Mouse (Mus musculus) heart, adult 2 months (tissue): Measurements from ENCODE around the gene Plxdc2. TPM values are rescaled to one million over a fixed set of nuclear protein-coding genes. Genes with fewer than 3 reads are reported as not detected.

Experiments used
- DNase-seq, 2 experiments: peaks; one replicate each; pipeline ENCODE4 v3.0.0; 2021
- H3K27ac ChIP-seq: fragments of 200-600 bp; 2 replicates; pipeline ENCODE4 v1.8.1; 2022
- H3K27me3 ChIP-seq: fragments of 200-500 bp; 2 replicates; pipeline ENCODE4 v1.6.1; 2012; ENCODE audit warnings: mild to moderate bottlenecking, low read length, inconsistent platforms, mixed read lengths; ENCODE audit not compliant: control insufficient read depth, insufficient read depth
- H3K36me3 ChIP-seq: fragments of 200-500 bp; 2 replicates; pipeline ENCODE4 v1.6.1; 2012; ENCODE audit warnings: low read length, inconsistent platforms; ENCODE audit not compliant: control insufficient read depth, insufficient read depth
- H3K4me1 ChIP-seq: fragments of 200-500 bp; 2 replicates; pipeline ENCODE4 v1.6.1; 2011; ENCODE audit warnings: low read length; ENCODE audit not compliant: control insufficient read depth, insufficient read depth
- H3K4me3 ChIP-seq: fragments of 200-600 bp; 2 replicates; pipeline ENCODE4 v1.8.1; 2022
- H3K79me2 ChIP-seq: fragments of 200-500 bp; replicated peaks from 2 replicates; pipeline ENCODE4 v1.6.1; 2012; ENCODE audit warnings: mild to moderate bottlenecking, inconsistent platforms, low read length, moderate library complexity, mixed read lengths; ENCODE audit not compliant: control insufficient read depth, insufficient read depth
- H3K9ac ChIP-seq: fragments of 200-500 bp; 2 replicates; pipeline ENCODE4 v1.6.1; 2012; ENCODE audit warnings: low read depth, mild to moderate bottlenecking, control low read depth, inconsistent platforms, low read length, mixed read lengths
- CTCF ChIP-seq: fragments of 200-600 bp; IDR thresholded peaks from 2 replicates; pipeline ENCODE4 v1.8.1; 2022; ENCODE audit warnings: antibody characterized with exemption, mild to moderate bottlenecking, moderate library complexity
- EP300 ChIP-seq: fragments of 200-500 bp; IDR thresholded peaks from 2 replicates; pipeline ENCODE4 v1.6.1; 2011; ENCODE audit warnings: low read depth, low read length, control low read depth; ENCODE audit not compliant: insufficient read depth
- POLR2A ChIP-seq: fragments of 200-500 bp; IDR thresholded peaks from 2 replicates; pipeline ENCODE4 v1.6.1; 2011; ENCODE audit warnings: mild to moderate bottlenecking, low read depth, low read length, control low read depth; ENCODE audit not compliant: insufficient read depth
- WGBS: fragments of 180-500 bp; shearing (Covaris S2); methylation state at CpG from one replicate; pipeline ENCODE4 v1.1.7; 2018; 5-methylcytosine and 5-hydroxymethylcytosine counted together
- intact Hi-C: fragments of 180-260 bp; cut with DNase I; formaldehyde crosslinking; loops from one replicate; pipeline ENCODE4 v1.15.1; 2025
- polyA plus RNA-seq: library from polyadenylated mRNA; depleted of rRNA; stranded (reverse); fragments of >200 nt; gene quantifications from 2 replicates; pipeline ENCODE4 v1.2.3, GENCODE M21; 2012
- total RNA-seq, 2 experiments: library from RNA; stranded (reverse); gene quantifications; 2 replicates each; pipeline ENCODE4 v1.2.3; 2021

The Plxdc2 gene
- total and polyA plus RNA-seq, 3 experiments, result 7.0 to 21.8 (median 17.2) TPM

DNA sequence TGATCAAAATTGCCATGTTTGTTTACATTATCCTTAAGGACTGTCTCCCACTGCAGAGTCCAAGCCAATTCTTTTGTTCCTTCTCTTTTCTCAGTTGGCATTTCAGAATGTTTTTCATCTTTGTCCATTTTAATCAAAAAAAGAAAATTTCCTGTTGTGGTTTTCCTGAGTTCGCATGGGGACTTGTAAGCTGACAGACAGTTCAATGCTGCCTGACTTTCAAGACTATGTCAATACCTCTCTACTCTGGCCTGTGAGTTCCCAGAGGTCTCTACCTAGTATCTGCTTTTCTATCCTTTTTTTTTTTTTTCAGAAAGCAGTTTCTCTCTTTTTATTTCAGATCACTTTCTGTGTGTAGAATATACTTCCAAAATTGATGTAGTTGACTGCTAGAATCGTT, 295.6 kb downstream of the Plxdc2 start:
- DNase-seq, result no peak
- Histone ChIP-seq H3K27me3 (no peaks in the 10 kb centered on the region), H3K4me3 (no peak overlapping the region), H3K79me2 (no peaks in the 10 kb centered on the region), H3K9ac (no peak overlapping the region), H3K36me3 (no peaks in the 10 kb centered on the region), H3K27ac (no peak overlapping the region), H3K4me1 (no peaks in the 10 kb centered on the region)
- no peak for TF ChIP-seq POLR2A
- no peak for TF ChIP-seq EP300
- TF ChIP-seq CTCF, result no peak
- WGBS, result 80% methylated on average over 2 of the region's 2 CpGs
- intact Hi-C loops, result no loop called here

DNA sequence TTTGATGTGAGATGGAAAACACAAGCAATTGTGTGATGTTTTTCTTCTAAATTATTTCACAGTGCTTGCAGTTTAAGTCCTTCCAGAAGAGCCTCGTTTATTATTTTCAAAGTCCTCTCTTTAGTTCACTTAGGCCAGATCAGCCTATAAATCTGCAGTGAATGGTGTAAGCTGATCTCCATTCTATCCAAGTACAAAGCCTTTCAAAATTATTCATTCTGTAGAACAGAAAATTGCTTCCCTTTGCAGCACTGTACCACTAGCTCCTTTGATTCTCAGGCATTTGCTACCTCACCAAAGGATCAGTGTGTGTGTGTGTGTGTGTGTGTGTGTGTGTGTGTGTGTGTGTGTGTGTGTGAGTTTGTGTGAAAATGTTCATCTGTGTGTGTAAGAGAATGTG, 308.4 kb downstream of the Plxdc2 start:
- no peaks in the 10 kb centered on the region for H3K27me3 ChIP-seq
- H3K4me3 ChIP-seq, result no peak overlapping the region
- no peaks in the 10 kb centered on the region for H3K79me2 ChIP-seq
- WGBS, result 59% methylated on average over 1 of the region's 1 CpGs
- no peak overlapping the region for H3K9ac ChIP-seq
- TF ChIP-seq POLR2A (no peak), EP300 (no peak), CTCF (no peak)
- H3K36me3 ChIP-seq, result no peaks in the 10 kb centered on the region
- intact Hi-C loops, result no loop called here
- no peak for DNase-seq
- no peaks in the 10 kb centered on the region for H3K4me1 ChIP-seq
- no peak overlapping the region for H3K27ac ChIP-seq

DNA sequence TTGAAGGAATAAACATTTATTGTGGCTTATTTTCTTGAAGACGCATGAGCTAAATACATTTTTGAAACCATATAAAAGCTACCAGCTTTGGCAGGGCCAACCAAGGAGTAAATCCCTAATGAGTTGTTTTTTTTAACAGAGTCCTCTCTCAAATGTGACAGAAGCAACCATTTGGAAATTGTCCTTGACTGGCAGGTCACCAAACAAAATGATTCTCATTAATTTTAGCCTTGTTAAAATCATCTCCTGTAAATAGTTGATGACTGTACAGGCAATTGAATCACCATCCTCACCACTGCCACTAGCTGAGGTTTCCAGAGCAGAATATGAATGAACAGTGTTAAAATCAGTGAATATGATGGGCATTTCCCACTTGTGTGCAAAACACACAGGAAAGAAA, 312.3 kb downstream of the Plxdc2 start:
- TF ChIP-seq EP300 (no peak), CTCF (no peak), POLR2A (no peak)
- Histone ChIP-seq H3K4me3 (no peak overlapping the region), H3K27me3 (no peaks in the 10 kb centered on the region), H3K4me1 (no peaks in the 10 kb centered on the region), H3K27ac (no peak overlapping the region), H3K9ac (no peak overlapping the region), H3K79me2 (no peaks in the 10 kb centered on the region), H3K36me3 (no peaks in the 10 kb centered on the region)
- WGBS, result 80% methylated on average over 1 of the region's 1 CpGs
- no peak for DNase-seq
- intact Hi-C loops, result no loop called here

DNA sequence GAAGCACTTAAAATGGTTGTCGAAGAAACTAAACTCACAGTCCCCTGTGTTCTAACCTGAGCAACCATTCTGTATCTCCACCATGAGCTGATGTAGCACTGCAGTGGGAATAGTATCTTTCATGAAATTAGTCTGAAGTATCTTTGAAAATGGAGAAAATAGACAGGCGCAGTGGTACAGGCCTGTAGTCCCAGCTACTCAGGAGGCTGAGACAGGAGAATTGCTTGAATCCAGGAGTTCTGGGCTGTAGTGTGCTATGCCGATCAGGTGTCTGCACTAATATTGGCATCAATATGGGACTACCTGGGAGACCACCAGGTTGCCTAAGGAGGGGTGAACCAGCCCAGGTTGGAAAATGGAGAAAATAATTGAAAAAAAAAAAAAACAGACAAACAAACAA, 326.8 kb downstream of the Plxdc2 start:
- H3K36me3 ChIP-seq, result no peaks in the 10 kb centered on the region
- intact Hi-C loops, result no loop called here
- no peaks in the 10 kb centered on the region for H3K4me1 ChIP-seq
- TF ChIP-seq EP300, result no peak
- no peak for TF ChIP-seq POLR2A
- no peak for TF ChIP-seq CTCF
- no peak overlapping the region for H3K4me3 ChIP-seq
- DNase-seq, result no peak
- no peaks in the 10 kb centered on the region for H3K79me2 ChIP-seq
- no peak overlapping the region for H3K27ac ChIP-seq
- WGBS, result 98% methylated on average over 3 of the region's 3 CpGs
- no peak overlapping the region for H3K9ac ChIP-seq
- no peaks in the 10 kb centered on the region for H3K27me3 ChIP-seq

DNA sequence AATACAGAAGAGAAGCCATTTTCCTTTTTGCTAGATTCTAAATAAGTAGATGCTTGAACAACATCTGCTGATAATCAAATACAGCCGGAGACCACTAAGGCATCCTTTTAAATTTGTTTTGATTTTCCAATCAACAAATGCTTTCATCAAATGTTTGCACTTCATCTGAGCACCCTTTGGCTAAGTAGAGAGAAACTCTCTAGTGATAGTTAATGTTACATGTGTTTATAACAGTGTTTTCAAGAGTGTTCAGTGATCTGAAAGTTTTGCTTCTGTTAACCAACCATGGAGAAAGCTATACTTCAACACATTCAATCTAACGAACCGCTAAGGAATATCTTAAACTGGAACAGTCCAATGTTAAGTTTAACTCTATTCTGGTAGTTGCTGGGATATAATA, 327.6 kb downstream of the Plxdc2 start:
- Histone ChIP-seq H3K27ac (no peak overlapping the region), H3K36me3 (no peaks in the 10 kb centered on the region), H3K79me2 (no peaks in the 10 kb centered on the region), H3K9ac (no peak overlapping the region), H3K4me3 (no peak overlapping the region), H3K27me3 (no peaks in the 10 kb centered on the region), H3K4me1 (no peaks in the 10 kb centered on the region)
- intact Hi-C loops, result no loop called here
- no peak for TF ChIP-seq EP300
- TF ChIP-seq CTCF, result no peak
- TF ChIP-seq POLR2A, result no peak
- 74% methylated on average over 3 of the region's 3 CpGs for WGBS
- DNase-seq, result no peak

DNA sequence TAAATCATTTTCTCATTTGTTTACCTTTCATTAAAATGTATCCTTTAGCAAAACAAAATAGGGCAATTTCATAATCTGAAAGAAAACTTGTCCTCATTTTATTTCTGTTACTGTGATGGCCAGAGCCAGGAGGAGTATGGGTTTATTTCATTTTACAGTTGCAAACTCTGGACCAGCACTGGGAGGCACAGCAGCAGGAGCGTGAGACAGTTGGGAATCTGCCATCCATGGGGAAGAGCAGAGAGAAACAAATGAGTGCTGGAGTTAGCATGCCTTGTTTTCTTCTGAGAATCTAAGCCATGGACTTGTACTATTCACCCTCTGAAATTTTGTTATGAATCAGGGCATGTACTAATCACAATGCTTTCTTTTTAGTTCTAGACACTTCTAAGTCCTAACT, 328.4 kb downstream of the Plxdc2 start:
- WGBS, result 53% methylated on average over 1 of the region's 1 CpGs
- no peaks in the 10 kb centered on the region for H3K4me1 ChIP-seq
- no peak overlapping the region for H3K9ac ChIP-seq
- no peak for DNase-seq
- no peak overlapping the region for H3K27ac ChIP-seq
- H3K79me2 ChIP-seq, result no peaks in the 10 kb centered on the region
- TF ChIP-seq POLR2A (no peak), EP300 (no peak), CTCF (no peak)
- intact Hi-C loops, result no loop called here
- H3K4me3 ChIP-seq, result no peak overlapping the region
- no peaks in the 10 kb centered on the region for H3K36me3 ChIP-seq
- H3K27me3 ChIP-seq, result no peaks in the 10 kb centered on the region
